Mouse (Mus musculus) Muller cell, postnatal 12 days (primary cell): ENCODE measurements at regions not wholly inside any gene's neighbourhood (a gene's known extent, or its start where the extent isn't known, plus 50 kb on each side); places are given as distances from the start of the nearest gene placed in this dataset.
A peak's percentile ranks its signal among the peaks of the same experiment; 100 is the strongest.

ENCODE experiments used
- DNase-seq: peaks from one replicate; pipeline ENCODE4 v3.0.0-alpha.2; 2015; ENCODE audit errors: inconsistent ontology term

- DNase-seq, result no peak
Observed at GRCm38 (mm10) chr11:90797577-90797976, 109.4 kb upstream of the Tom1l1 start.

- DNase-seq, result no peak
Observed at GRCm38 (mm10) chr11:90783537-90783936, 95.4 kb upstream of the Tom1l1 start.

GRCm38 (mm10) chr11:90782975-90783374, 94.8 kb upstream of the Tom1l1 start:
- DNase-seq, result no peak

- DNase-seq, result peak; percentile 44
Observed at GRCm38 (mm10) chr11:90775752-90776151, 87.6 kb upstream of the Tom1l1 start.

GRCm38 (mm10) chr11:90755981-90756380, 67.8 kb upstream of the Tom1l1 start:
- DNase-seq, result no peak

- no peak for DNase-seq
Observed at GRCm38 (mm10) chr11:90748448-90748847, 60.3 kb upstream of the Tom1l1 start.

GRCm38 (mm10) chr11:90741952-90742617, 53.9 kb upstream of the Tom1l1 start:
- DNase-seq, result peak; percentile 9

GRCm38 (mm10) chr11:90739501-90739900, 51.3 kb upstream of the Tom1l1 start:
- no peak for DNase-seq

GRCm38 (mm10) chr11:90738741-90739140, 50.6 kb upstream of the Tom1l1 start:
- DNase-seq, result peak; percentile 98
